Mouse (Mus musculus) small intestine, adult 2 months (tissue): ENCODE measurements around the gene Gmpr2. TPM values are rescaled to one million over a fixed set of nuclear protein-coding genes. Genes with fewer than 3 reads are reported as not detected.
A peak's percentile ranks its signal among the peaks of the same experiment; 100 is the strongest.

Experiments used
- H3K27ac ChIP-seq: fragments of 200-500 bp; 2 replicates; pipeline ENCODE4 v1.5.1; 2012; ENCODE audit warnings: low read depth, low read length, control low read depth, inconsistent platforms; ENCODE audit not compliant: insufficient read depth
- H3K27me3 ChIP-seq: fragments of 200-500 bp; 2 replicates; pipeline ENCODE4 v1.6.1; 2012; ENCODE audit warnings: mild to moderate bottlenecking, moderate library complexity, low read length, inconsistent platforms; ENCODE audit not compliant: control insufficient read depth, insufficient read depth
- H3K36me3 ChIP-seq: fragments of 200-500 bp; 2 replicates; pipeline ENCODE4 v1.6.1; 2012; ENCODE audit warnings: mild to moderate bottlenecking, low read length, control low read depth, inconsistent platforms; ENCODE audit not compliant: control insufficient read depth, insufficient read depth
- H3K4me1 ChIP-seq: fragments of 200-500 bp; 2 replicates; pipeline ENCODE4 v1.6.1; 2012; ENCODE audit warnings: low read length, inconsistent platforms, mixed read lengths; ENCODE audit not compliant: control insufficient read depth, insufficient read depth, insufficient read length
- H3K4me3 ChIP-seq: fragments of 200-500 bp; 2 replicates; pipeline ENCODE4 v1.5.1; 2012; ENCODE audit warnings: low read depth, mild to moderate bottlenecking, control low read depth, inconsistent platforms, low read length, moderate library complexity
- CTCF ChIP-seq: fragments of 200-500 bp; IDR thresholded peaks from 2 replicates; pipeline ENCODE4 v1.5.1; 2012; ENCODE audit warnings: low read depth, mild to moderate bottlenecking, control low read depth, inconsistent platforms, low read length, moderate library complexity, mixed read lengths; ENCODE audit not compliant: insufficient replicate concordance, insufficient read length; ENCODE audit errors: extremely low read depth
- POLR2A ChIP-seq: fragments of 200-500 bp; IDR thresholded peaks from 2 replicates; pipeline ENCODE4 v1.6.1; 2012; ENCODE audit warnings: low read depth, mild to moderate bottlenecking, control low read depth, inconsistent platforms, low read length, moderate library complexity
- WGBS: fragments of 180-500 bp; shearing (Covaris S2); methylation state at CpG from one replicate; pipeline ENCODE4 v1.1.7; 2018; 5-methylcytosine and 5-hydroxymethylcytosine counted together
- polyA plus RNA-seq: library from polyadenylated mRNA; depleted of rRNA; stranded (reverse); fragments of >200 nt; gene quantifications from 2 replicates; pipeline ENCODE4 v1.2.3, GENCODE M21; 2012

Gmpr2 gene
- polyA plus RNA-seq, 1 experiment = 9.6 TPM

DNA sequence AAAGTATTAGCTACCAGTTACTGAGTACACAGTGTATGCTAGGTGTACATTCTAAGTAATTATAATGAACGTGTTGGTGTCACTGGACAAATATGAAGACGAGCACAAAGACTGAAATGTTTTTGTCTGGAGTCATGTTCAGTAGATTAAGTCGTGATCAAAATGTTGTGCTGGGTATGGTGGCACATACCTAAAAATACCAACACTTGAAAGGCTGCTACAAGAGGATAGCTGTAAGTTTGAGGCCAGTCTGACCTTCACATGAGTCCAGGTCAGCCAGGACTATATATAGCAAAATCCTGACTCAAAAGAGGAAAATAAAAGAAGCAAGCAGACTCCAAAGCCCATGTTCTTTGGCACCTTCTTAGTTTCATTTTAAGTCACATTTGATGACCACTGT, 14.8 kb upstream of the Gmpr2 start:
- 79% methylated on average over 3 of the region's 3 CpGs for WGBS
- H3K4me3 ChIP-seq = no peak overlapping the region
- TF ChIP-seq CTCF (no peak), POLR2A (no peak)
- no peak overlapping the region for H3K27ac ChIP-seq
- peaks cover 2% of the 10 kb centered on the region for H3K36me3 ChIP-seq
- peaks cover 16% of the 10 kb centered on the region for H3K4me1 ChIP-seq
- no peaks in the 10 kb centered on the region for H3K27me3 ChIP-seq

DNA sequence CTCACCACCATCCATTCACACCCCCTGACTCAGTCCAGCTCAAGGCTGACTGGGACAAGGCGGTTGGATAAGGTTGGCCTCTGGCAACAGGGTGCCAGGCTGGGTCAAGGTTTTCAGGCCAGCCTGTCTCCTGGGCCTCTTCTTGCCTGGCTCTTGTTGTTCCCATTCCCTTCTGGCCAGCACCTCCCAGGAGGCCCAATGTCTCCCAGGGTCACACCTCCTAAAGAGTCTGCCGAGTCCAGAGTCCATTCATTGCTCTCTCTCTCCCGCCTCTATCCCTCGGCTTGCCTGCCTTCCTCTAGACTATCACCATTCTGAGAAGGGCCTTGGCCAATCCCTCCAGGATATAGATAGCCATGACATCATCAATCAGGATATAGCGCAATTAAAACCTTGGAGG, 13.7 kb upstream of the Gmpr2 start:
- Histone ChIP-seq H3K4me3 (peak overlapping the region; percentile 19; the same call in 1 of the 2 replicates), H3K27ac (peak overlapping the region; percentile 96), H3K36me3 (peaks cover 5% of the 10 kb centered on the region), H3K4me1 (peaks cover 16% of the 10 kb centered on the region), H3K27me3 (no peaks in the 10 kb centered on the region)
- WGBS = 36% methylated on average over 5 of the region's 5 CpGs
- TF ChIP-seq CTCF = peak; percentile 7; the same call in 1 of the 2 replicates
- TF ChIP-seq POLR2A = peak; percentile 12; the same call in 1 of the 2 replicates

DNA sequence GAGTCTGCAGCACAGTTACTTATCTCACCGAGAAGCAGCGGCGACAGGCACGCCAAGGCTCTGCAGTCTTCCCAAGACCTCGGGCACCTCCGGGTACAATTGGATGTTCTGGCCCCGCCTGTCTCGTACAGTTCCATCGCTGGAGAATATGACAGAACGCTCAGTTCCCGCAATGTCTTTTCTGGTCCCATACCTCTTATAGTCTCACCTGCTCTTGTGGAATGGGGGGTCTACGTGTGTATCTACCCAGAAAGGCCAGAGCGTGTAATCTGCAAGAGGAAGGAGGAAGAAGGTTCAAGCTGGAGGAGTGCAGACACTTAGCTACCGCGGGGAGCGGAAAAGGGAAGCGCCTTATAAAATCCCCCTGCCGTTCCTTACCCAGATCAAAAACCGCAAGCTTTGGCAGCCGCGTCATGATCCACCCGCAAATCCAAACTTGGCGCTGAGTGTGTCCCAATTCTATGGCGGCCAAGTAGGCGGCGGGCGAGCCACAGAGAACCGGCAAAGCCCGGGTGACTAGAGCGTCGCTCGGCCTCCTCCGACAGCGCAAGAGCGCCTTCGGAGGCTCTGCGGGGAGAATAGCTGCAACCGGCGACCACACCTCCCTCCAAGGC, 11.7 kb upstream of the Gmpr2 start, which contains the start of gene Mdp1:
Mdp1 (minus strand) TSS at position 549 of the 614 bp plus-strand sequence.
- under 1% methylated on average over 39 of the region's 39 CpGs for WGBS
- TF ChIP-seq CTCF (peak; percentile 60), POLR2A (no peak; the same call in 1 of the 2 replicates)
- Histone ChIP-seq H3K36me3 (peaks cover 9% of the 10 kb centered on the region), H3K4me3 (peak within 1 kb of the TSS; percentile 87), H3K4me1 (peaks cover 13% of the 10 kb centered on the region), H3K27ac (peak within 1 kb of the TSS; percentile 71), H3K27me3 (no peaks in the 10 kb centered on the region)

- WGBS = 58% methylated on average over 2 of the region's 2 CpGs
- no peak overlapping the region for H3K27ac ChIP-seq
- H3K36me3 ChIP-seq = peaks cover 9% of the 10 kb centered on the region
- peaks cover 13% of the 10 kb centered on the region for H3K4me1 ChIP-seq
- no peaks in the 10 kb centered on the region for H3K27me3 ChIP-seq
- TF ChIP-seq POLR2A (no peak), CTCF (no peak)
- H3K4me3 ChIP-seq = no peak overlapping the region
These were observed 11.1 kb upstream of the Gmpr2 start for GRCm38 (mm10) chr14:55660636-55661035.

DNA sequence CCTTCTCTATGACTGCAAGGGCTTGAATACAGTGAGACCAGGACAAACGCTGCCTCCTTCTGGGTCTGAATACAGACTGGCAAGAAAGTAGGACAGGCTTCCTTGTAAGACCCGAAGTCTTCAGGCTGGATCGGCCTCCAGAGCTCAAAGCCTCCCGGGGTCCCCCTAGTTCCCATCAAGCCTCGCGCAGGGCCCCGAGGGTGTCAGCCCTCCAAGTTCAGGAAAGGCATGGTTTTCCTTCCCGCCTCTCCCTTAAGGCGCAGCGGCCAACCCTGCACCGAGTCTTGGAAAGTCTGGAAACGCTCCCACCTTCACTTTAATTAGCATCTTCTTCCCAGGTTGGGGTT, 282 bp upstream of the Gmpr2 start:
- WGBS = under 1% methylated on average over 12 of the region's 12 CpGs
- TF ChIP-seq POLR2A = no peak
- TF ChIP-seq CTCF = no peak
- Histone ChIP-seq H3K36me3 (peaks cover 12% of the 10 kb centered on the region), H3K4me3 (peak overlapping the region; percentile 83), H3K27ac (no peak overlapping the region), H3K27me3 (no peaks in the 10 kb centered on the region), H3K4me1 (peaks cover 2% of the 10 kb centered on the region)

DNA sequence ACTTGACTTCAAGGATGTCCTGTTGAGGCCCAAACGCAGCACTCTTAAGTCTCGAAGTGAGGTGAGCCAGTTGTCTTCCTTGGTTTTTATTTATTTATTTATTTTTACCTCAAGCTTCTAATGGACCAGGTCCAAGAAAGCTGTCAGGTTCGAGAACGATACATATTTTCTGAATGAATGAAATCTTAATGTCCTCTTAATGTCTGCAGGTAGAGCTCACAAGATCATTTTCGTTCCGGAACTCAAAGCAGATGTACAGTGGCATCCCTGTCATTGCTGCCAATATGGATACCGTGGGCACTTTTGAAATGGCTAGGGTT, 960 bp downstream of the Gmpr2 start:
- H3K27ac ChIP-seq = peak overlapping the region; percentile 80; the same call in 1 of the 2 replicates
- no peak for TF ChIP-seq POLR2A
- TF ChIP-seq CTCF = no peak
- 52% methylated on average over 7 of the region's 7 CpGs for WGBS
- H3K4me1 ChIP-seq = peaks cover 2% of the 10 kb centered on the region
- H3K27me3 ChIP-seq = no peaks in the 10 kb centered on the region
- peaks cover 18% of the 10 kb centered on the region for H3K36me3 ChIP-seq
- no peak overlapping the region for H3K4me3 ChIP-seq

GRCm38 (mm10) chr14:55677615-55678014, 5.9 kb downstream of the Gmpr2 start:
- peaks cover 2% of the 10 kb centered on the region for H3K4me1 ChIP-seq
- no peak overlapping the region for H3K4me3 ChIP-seq
- no peak overlapping the region for H3K27ac ChIP-seq
- TF ChIP-seq POLR2A = no peak
- no peak for TF ChIP-seq CTCF
- peaks cover 39% of the 10 kb centered on the region for H3K36me3 ChIP-seq
- 78% methylated on average over 4 of the region's 4 CpGs for WGBS
- no peaks in the 10 kb centered on the region for H3K27me3 ChIP-seq
